Mouse (Mus musculus): ENCODE data around the gene Npff. TPM values are rescaled to one million over a fixed set of nuclear protein-coding genes. Genes with fewer than 3 reads are reported as not detected.

The Npff gene
- polyA plus RNA-seq, 1 experiment from 2014 or later = 2.1 TPM

- no peak overlapping the region for H3K4me2 ChIP-seq (ENCODE audit: low read depth, low read length, severe bottlenecking)
- no peak overlapping the region for H3K27ac ChIP-seq (ENCODE audit: low read depth, low read length)
- no peaks in the 10 kb centered on the region for H3K9me3 ChIP-seq (ENCODE audit: control insufficient read depth, low read length)
- H3K27me3 ChIP-seq (ENCODE audit: control insufficient read depth, insufficient read depth, low read length) = no peaks in the 10 kb centered on the region
- whole genome bisulfite sequencing = 72% methylated on average over 12 of the region's 12 CpGs
- peaks cover 11% of the 10 kb centered on the region for H3K36me3 ChIP-seq (ENCODE audit: control insufficient read depth, insufficient read depth, low read length)
- ATAC-seq (replicated peaks; ENCODE audit: low FRiP score) = no peak
- no peak overlapping the region for H3K4me3 ChIP-seq (ENCODE audit: low read depth, low read length)
- DNase-seq (ENCODE audit: low spot score) = no peak
- H3K9ac ChIP-seq (ENCODE audit: low read length) = no peak overlapping the region
- no peaks in the 10 kb centered on the region; the same call in 1 of the 2 replicates for H3K4me1 ChIP-seq (replicated peaks; ENCODE audit: control insufficient read depth, insufficient read depth, low read length)
Measured at GRCm38 (mm10) chr15:102505073-102505769, 19.5 kb downstream of the Npff start.

GRCm38 (mm10) chr15:102503924-102504782, 20.6 kb downstream of the Npff start:
- Histone ChIP-seq H3K4me1 (replicated peaks; ENCODE audit: control insufficient read depth, insufficient read depth, low read length) (no peaks in the 10 kb centered on the region), H3K27ac (ENCODE audit: low read depth, low read length) (no peak overlapping the region), H3K9me3 (ENCODE audit: control insufficient read depth, low read length) (no peaks in the 10 kb centered on the region), H3K4me2 (ENCODE audit: low read depth, low read length, severe bottlenecking) (no peak overlapping the region), H3K27me3 (ENCODE audit: control insufficient read depth, insufficient read depth, low read length) (no peaks in the 10 kb centered on the region), H3K36me3 (ENCODE audit: control insufficient read depth, insufficient read depth, low read length) (peaks cover 14% of the 10 kb centered on the region), H3K4me3 (ENCODE audit: low read depth, low read length) (no peak overlapping the region), H3K9ac (ENCODE audit: low read length) (no peak overlapping the region)
- ATAC-seq (replicated peaks; ENCODE audit: low FRiP score) = no peak
- WGBS = 88% methylated on average over 9 of the region's 9 CpGs
- no peak for DNase-seq (ENCODE audit: low spot score)

- ATAC-seq (replicated peaks; ENCODE audit: low FRiP score) (no peak), DNase-seq (ENCODE audit: low spot score) (no peak)
- WGBS = 85% methylated on average over 1 of the region's 1 CpGs
- H3K4me3 ChIP-seq (ENCODE audit: low read depth, low read length) = no peak within 1 kb of the TSS
- H3K9me3 ChIP-seq (ENCODE audit: control insufficient read depth, low read length) = no peaks in the 10 kb centered on the region
- no peak within 1 kb of the TSS for H3K9ac ChIP-seq (ENCODE audit: low read length)
- H3K36me3 ChIP-seq (ENCODE audit: control insufficient read depth, insufficient read depth, low read length) = peaks cover 17% of the 10 kb centered on the region
- H3K27ac ChIP-seq (ENCODE audit: low read depth, low read length) = no peak within 1 kb of the TSS
- no peaks in the 10 kb centered on the region for H3K27me3 ChIP-seq (ENCODE audit: control insufficient read depth, insufficient read depth, low read length)
- no peaks in the 10 kb centered on the region for H3K4me1 ChIP-seq (replicated peaks; ENCODE audit: control insufficient read depth, insufficient read depth, low read length)
- H3K4me2 ChIP-seq (ENCODE audit: low read depth, low read length, severe bottlenecking) = no peak within 1 kb of the TSS
Measured at GRCm38 (mm10) chr15:102503447-102503846, 21.3 kb downstream of the Npff start, which contains the start of gene Gm10337. Gene Gm10337 (plus strand): TSS chr15:102503722.

DNA sequence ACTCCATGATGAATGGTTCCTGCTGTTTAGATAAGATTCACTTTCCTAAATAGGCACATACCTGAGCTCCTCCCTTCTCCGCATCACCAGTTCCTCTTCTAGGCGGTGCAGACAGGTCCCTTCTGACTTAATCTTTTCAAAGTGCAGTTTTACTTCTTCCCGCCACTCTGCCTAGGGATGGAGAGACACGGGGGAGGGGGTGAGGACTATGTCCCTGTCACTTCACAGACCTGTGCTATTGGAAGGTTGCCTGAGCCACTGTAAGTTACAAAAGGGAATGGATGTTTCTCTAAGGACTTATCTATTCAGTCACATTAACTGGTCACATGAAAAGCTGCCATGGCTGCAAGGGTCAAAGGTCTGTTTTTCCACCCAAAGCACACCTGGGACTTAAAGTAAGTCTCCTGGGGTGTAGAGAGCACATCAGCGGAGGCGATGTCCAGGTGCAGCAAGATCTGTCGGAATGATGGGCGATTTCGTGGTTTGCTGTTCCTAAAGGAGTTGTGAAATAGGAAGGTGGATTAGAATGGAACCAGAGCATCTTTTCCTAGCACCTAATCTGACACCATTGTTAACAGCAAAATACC, 22.4 kb downstream of the Npff start:
- ATAC-seq (replicated peaks; ENCODE audit: low FRiP score) (no peak), DNase-seq (ENCODE audit: low spot score) (no peak)
- peaks cover 20% of the 10 kb centered on the region for H3K36me3 ChIP-seq (ENCODE audit: control insufficient read depth, insufficient read depth, low read length)
- H3K4me1 ChIP-seq (replicated peaks; ENCODE audit: control insufficient read depth, insufficient read depth, low read length) = no peaks in the 10 kb centered on the region
- 82% methylated on average over 9 of the region's 9 CpGs for WGBS
- H3K4me3 ChIP-seq (ENCODE audit: low read depth, low read length) = no peak overlapping the region
- H3K4me2 ChIP-seq (ENCODE audit: low read depth, low read length, severe bottlenecking) = no peak overlapping the region
- H3K27ac ChIP-seq (ENCODE audit: low read depth, low read length) = no peak overlapping the region
- H3K27me3 ChIP-seq (ENCODE audit: control insufficient read depth, insufficient read depth, low read length) = no peaks in the 10 kb centered on the region
- H3K9me3 ChIP-seq (ENCODE audit: control insufficient read depth, low read length) = no peaks in the 10 kb centered on the region
- H3K9ac ChIP-seq (ENCODE audit: low read length) = no peak overlapping the region

GRCm38 (mm10) chr15:102501084-102501814, 23.5 kb downstream of the Npff start:
- no peak for ATAC-seq (replicated peaks; ENCODE audit: low FRiP score)
- 88% methylated on average over 19 of the region's 19 CpGs for WGBS
- Histone ChIP-seq H3K4me2 (ENCODE audit: low read depth, low read length, severe bottlenecking) (no peak overlapping the region), H3K27me3 (ENCODE audit: control insufficient read depth, insufficient read depth, low read length) (no peaks in the 10 kb centered on the region), H3K36me3 (ENCODE audit: control insufficient read depth, insufficient read depth, low read length) (peaks cover 22% of the 10 kb centered on the region), H3K4me3 (ENCODE audit: low read depth, low read length) (no peak overlapping the region), H3K9me3 (ENCODE audit: control insufficient read depth, low read length) (no peaks in the 10 kb centered on the region), H3K9ac (ENCODE audit: low read length) (no peak overlapping the region), H3K27ac (ENCODE audit: low read depth, low read length) (no peak overlapping the region), H3K4me1 (replicated peaks; ENCODE audit: control insufficient read depth, insufficient read depth, low read length) (no peaks in the 10 kb centered on the region)
- no peak for DNase-seq (ENCODE audit: low spot score)

DNA sequence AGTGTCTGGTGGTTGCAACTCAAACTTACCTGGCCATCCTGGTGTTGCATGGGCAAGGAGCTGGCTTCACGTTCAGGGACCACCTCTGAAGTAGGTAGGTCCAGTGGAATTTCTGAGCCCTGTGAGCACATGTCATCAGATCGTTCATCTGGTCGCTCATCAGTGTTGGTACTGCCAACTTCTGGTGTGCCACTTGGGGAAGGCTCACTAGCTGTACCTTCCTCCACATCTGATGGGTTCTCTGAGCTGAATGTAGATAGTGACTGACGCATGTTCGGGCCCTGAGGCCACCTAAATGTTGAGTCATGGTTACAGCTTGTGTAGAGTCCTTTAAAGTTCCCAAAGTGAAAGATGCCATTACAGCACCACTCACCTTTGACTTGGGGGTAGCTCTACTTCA, 24.3 kb downstream of the Npff start:
- no peak for DNase-seq (ENCODE audit: low spot score)
- H3K4me2 ChIP-seq (ENCODE audit: low read depth, low read length, severe bottlenecking) = no peak overlapping the region
- H3K9me3 ChIP-seq (ENCODE audit: control insufficient read depth, low read length) = no peaks in the 10 kb centered on the region
- H3K27ac ChIP-seq (ENCODE audit: low read depth, low read length) = no peak overlapping the region
- no peaks in the 10 kb centered on the region for H3K27me3 ChIP-seq (ENCODE audit: control insufficient read depth, insufficient read depth, low read length)
- peaks cover 22% of the 10 kb centered on the region for H3K36me3 ChIP-seq (ENCODE audit: control insufficient read depth, insufficient read depth, low read length)
- no peak overlapping the region for H3K9ac ChIP-seq (ENCODE audit: low read length)
- 91% methylated on average over 5 of the region's 5 CpGs for WGBS
- H3K4me1 ChIP-seq (replicated peaks; ENCODE audit: control insufficient read depth, insufficient read depth, low read length) = no peaks in the 10 kb centered on the region
- H3K4me3 ChIP-seq (ENCODE audit: low read depth, low read length) = no peak overlapping the region
- ATAC-seq (replicated peaks; ENCODE audit: low FRiP score) = no peak

DNA sequence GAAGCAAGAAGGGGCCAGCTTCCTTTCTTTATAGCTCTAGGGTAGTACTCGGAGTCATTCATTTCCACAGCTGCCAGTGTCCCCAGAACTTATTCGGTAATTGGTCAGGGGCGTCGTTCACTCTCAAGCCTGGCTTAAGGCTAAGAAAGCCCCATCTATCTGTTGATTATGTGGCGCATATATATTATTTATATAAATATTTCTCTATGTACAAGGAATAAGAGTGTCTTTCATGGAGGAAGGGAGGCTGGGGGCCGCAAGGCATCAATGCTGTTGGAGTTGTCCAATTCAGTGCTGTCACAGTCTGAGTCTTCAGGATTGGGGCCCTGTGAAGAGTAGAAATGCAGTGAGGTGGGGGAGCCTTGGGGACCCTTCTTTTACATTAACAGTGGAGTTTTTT, 24.9 kb downstream of the Npff start:
- Histone ChIP-seq H3K4me3 (ENCODE audit: low read depth, low read length) (no peak overlapping the region), H3K9ac (ENCODE audit: low read length) (no peak overlapping the region), H3K4me2 (ENCODE audit: low read depth, low read length, severe bottlenecking) (no peak overlapping the region), H3K27me3 (ENCODE audit: control insufficient read depth, insufficient read depth, low read length) (no peaks in the 10 kb centered on the region), H3K4me1 (replicated peaks; ENCODE audit: control insufficient read depth, insufficient read depth, low read length) (no peaks in the 10 kb centered on the region), H3K36me3 (ENCODE audit: control insufficient read depth, insufficient read depth, low read length) (peaks cover 22% of the 10 kb centered on the region), H3K9me3 (ENCODE audit: control insufficient read depth, low read length) (no peaks in the 10 kb centered on the region), H3K27ac (ENCODE audit: low read depth, low read length) (no peak overlapping the region)
- DNase-seq (ENCODE audit: low spot score) = no peak
- no peak for ATAC-seq (replicated peaks; ENCODE audit: low FRiP score)
- WGBS = 89% methylated on average over 6 of the region's 6 CpGs

- no peak overlapping the region for H3K4me2 ChIP-seq (ENCODE audit: low read depth, low read length, severe bottlenecking)
- no peak overlapping the region for H3K9ac ChIP-seq (ENCODE audit: low read length)
- WGBS = 78% methylated on average over 3 of the region's 3 CpGs
- H3K27ac ChIP-seq (ENCODE audit: low read depth, low read length) = no peak overlapping the region
- no peaks in the 10 kb centered on the region for H3K27me3 ChIP-seq (ENCODE audit: control insufficient read depth, insufficient read depth, low read length)
- DNase-seq (ENCODE audit: low spot score) (no peak), ATAC-seq (replicated peaks; ENCODE audit: low FRiP score) (no peak)
- no peaks in the 10 kb centered on the region for H3K4me1 ChIP-seq (replicated peaks; ENCODE audit: control insufficient read depth, insufficient read depth, low read length)
- H3K4me3 ChIP-seq (ENCODE audit: low read depth, low read length) = no peak overlapping the region
- H3K36me3 ChIP-seq (ENCODE audit: control insufficient read depth, insufficient read depth, low read length) = peaks cover 22% of the 10 kb centered on the region
- no peaks in the 10 kb centered on the region for H3K9me3 ChIP-seq (ENCODE audit: control insufficient read depth, low read length)
Measured at GRCm38 (mm10) chr15:102499370-102499769, 25.4 kb downstream of the Npff start.
